Mouse (Mus musculus) heart, embryonic 10.5 days (tissue): Measurements from ENCODE around the gene Coq10a. TPM values are rescaled to one million over a fixed set of nuclear protein-coding genes. Genes with fewer than 3 reads are reported as not detected.
A peak's percentile ranks its signal among the peaks of the same experiment; 100 is the strongest.
"Not testable (repeated sequence)": the region's sequence is repeated elsewhere in the genome, so short reads cannot be mapped to it uniquely, and the experiment has no call there.

Experiments used
- DNase-seq: peaks from one replicate; pipeline ENCODE4 v3.0.0-alpha.2; 2017; ENCODE audit warnings: low spot score
- H3K27ac ChIP-seq: fragments of 300-500 bp; sonication (generic); 2 replicates; pipeline ENCODE4 v1.5.1; 2016; ENCODE audit warnings: mild to moderate bottlenecking
- H3K27me3 ChIP-seq: fragments of 300-500 bp; sonication (generic); 2 replicates; pipeline ENCODE4 v1.6.1; 2016; ENCODE audit warnings: mild to moderate bottlenecking; ENCODE audit not compliant: poor library complexity, insufficient read depth, severe bottlenecking
- H3K36me3 ChIP-seq: fragments of 300-500 bp; sonication (generic); 2 replicates; pipeline ENCODE4 v1.6.1; 2016; ENCODE audit warnings: mild to moderate bottlenecking, moderate library complexity
- H3K4me1 ChIP-seq: fragments of 300-500 bp; sonication (generic); 2 replicates; pipeline ENCODE4 v1.6.1; 2016; ENCODE audit warnings: mild to moderate bottlenecking
- H3K4me3 ChIP-seq: fragments of 300-500 bp; sonication (generic); 2 replicates; pipeline ENCODE4 v1.5.1; 2016; ENCODE audit warnings: mild to moderate bottlenecking, moderate library complexity
- H3K9me3 ChIP-seq: fragments of 300-500 bp; sonication (generic); 2 replicates; pipeline ENCODE4 v1.6.1; 2016; ENCODE audit warnings: mild to moderate bottlenecking, moderate library complexity
- WGBS: fragments of 180-500 bp; shearing (Covaris S2); methylation state at CpG from one replicate; pipeline ENCODE4 v1.1.7; 2016; 5-methylcytosine and 5-hydroxymethylcytosine counted together
- microRNA-seq: library from miRNA; unstranded; fragments of <30 nt; microRNA quantifications from one replicate; pipeline ENCODE4, GENCODE M21; 2017
- polyA plus RNA-seq: library from polyadenylated mRNA; unstranded; fragments of >200 nt; fragmentation: Nextera tagmentation; extraction: Ambion mirVana; gene quantifications from 2 replicates; pipeline ENCODE4 v1.2.1, GENCODE M21; 2016

Coq10a gene
- polyA plus RNA-seq, 1 experiment from 2014 or later, result 9.7 TPM

DNA sequence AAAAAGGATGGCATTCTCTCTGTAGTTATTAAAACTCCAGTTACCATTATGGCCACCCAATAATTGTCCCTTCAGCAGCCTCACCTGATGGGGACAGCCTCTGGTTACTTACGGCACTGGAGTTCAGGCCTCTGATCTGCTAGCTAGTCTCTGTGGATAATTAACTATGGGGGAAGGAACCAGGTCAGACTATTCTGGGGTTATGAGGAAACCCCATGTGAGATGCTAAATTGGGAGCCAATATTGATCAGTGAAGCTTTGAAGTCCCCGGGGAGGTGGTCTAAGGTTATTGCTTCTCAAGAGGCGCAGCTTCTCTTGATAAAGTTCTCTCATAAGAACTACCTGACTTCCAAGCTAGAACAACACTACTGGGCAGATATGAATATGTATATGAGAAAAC is 32.6 kb downstream of the Coq10a start:
- H3K4me1 ChIP-seq, result peaks cover 44% of the 10 kb centered on the region
- WGBS, result 86% methylated on average over 3 of the region's 3 CpGs
- no peak for DNase-seq
- peak overlapping the region; percentile 84; the same call in 1 of the 2 replicates for H3K4me3 ChIP-seq
- H3K27ac ChIP-seq, result peak overlapping the region; percentile 79
- no peaks in the 10 kb centered on the region for H3K9me3 ChIP-seq
- H3K36me3 ChIP-seq, result peaks cover 8% of the 10 kb centered on the region
- H3K27me3 ChIP-seq, result no peaks in the 10 kb centered on the region

DNA sequence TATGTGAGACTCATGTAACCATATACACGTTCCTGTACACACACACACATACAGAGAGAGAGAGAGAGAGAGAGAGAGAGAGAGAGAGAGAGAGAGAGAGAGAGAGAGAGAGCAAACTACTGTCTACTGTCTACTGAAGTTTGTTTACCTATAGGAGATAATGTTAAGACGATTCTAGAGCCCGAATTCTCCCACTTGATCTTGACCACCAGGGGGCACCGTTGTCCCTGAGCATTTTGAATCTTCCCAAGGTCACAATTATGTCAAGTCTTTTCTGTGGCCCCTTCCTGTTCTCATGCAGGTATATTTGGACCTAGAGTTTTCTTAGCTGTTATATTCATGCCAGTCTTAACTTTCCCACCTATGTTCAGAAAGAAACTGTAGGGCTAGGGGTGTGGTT is 33.2 kb downstream of the Coq10a start:
- Histone ChIP-seq H3K4me3 (no peak overlapping the region), H3K36me3 (peaks cover 7% of the 10 kb centered on the region), H3K4me1 (peaks cover 41% of the 10 kb centered on the region), H3K9me3 (no peaks in the 10 kb centered on the region), H3K27me3 (no peaks in the 10 kb centered on the region), H3K27ac (peak overlapping the region; percentile 79)
- 5% methylated on average over 4 of the region's 4 CpGs for WGBS
- DNase-seq, result peak; percentile 86

DNA sequence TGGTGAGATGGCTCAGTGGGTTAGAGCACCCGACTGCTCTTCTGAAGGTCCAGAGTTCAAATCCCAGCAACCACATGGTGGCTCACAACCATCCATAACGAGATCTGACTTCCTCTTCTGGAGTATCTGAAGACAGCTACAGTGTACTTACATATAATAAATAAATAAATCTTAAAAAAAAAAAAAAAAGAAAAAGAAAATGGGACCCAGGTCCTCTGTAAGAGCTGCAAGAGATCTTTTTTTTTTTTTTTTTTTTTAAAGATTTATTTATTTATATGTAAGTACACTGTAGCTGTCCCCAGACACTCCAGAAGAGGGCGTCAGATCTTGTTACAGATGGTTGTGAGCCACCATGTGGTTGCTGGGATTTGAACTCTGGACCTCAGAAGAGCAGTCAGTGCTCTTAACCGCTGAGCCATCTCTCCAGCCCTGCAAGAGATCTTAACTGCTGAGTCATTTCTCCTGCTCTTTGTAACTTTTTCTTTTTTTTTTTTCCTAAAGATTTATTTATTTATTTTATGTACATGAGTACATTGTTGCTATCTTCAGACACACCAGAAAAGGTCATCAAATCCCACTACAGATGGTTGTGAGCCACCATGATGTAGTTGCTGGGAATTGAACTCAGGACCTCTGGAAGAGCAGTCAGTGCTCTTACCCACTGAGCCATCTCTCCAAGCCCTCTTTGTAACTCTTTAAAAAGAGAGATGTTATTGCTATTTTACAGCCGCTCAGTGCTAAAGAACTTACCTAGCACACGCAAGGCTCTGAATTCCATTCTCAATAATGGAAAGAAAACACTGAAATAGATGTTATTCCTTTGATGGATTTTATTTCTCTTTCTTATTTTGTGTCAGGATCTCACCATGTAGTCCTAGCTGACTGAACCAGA is 36.2 kb downstream of the Coq10a start:
- 75% methylated on average over 6 of the region's 6 CpGs for WGBS

DNA sequence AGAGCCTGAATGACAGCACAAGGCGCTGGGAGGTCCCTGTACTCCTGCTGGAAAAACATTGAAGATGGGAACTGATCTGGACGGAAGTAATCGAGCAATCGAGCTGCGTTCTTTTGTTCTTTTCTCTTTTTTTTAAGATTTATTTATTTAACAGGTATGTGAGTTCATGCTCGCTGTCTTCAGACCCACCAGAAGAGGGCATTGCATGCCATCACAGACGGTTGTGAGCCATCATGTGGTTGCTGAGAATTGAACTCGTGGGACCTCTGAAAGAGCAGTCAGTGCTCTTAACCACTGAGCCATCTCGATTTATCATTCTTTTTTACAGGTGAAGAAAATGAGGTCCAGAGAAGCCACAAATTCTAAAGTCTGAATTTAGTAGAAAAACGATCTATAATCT is 41.2 kb downstream of the Coq10a start:
- no peak overlapping the region for H3K27ac ChIP-seq
- H3K36me3 ChIP-seq, result peaks cover 54% of the 10 kb centered on the region
- no peaks in the 10 kb centered on the region for H3K27me3 ChIP-seq
- H3K9me3 ChIP-seq, result no peaks in the 10 kb centered on the region
- WGBS, result 86% methylated on average over 10 of the region's 10 CpGs
- H3K4me3 ChIP-seq, result no peak overlapping the region
- peaks cover 10% of the 10 kb centered on the region for H3K4me1 ChIP-seq
- no peak for DNase-seq

More for the DNA sequence above, 36.2 kb downstream of the Coq10a start:
- not testable (repeated sequence) for H3K27me3 ChIP-seq, H3K27ac ChIP-seq, DNase-seq, H3K9me3 ChIP-seq, H3K4me3 ChIP-seq
- peaks cover 22% of the 10 kb centered on the region for H3K36me3 ChIP-seq
- peaks cover 18% of the 10 kb centered on the region; the same call in 1 of the 2 replicates for H3K4me1 ChIP-seq

DNA sequence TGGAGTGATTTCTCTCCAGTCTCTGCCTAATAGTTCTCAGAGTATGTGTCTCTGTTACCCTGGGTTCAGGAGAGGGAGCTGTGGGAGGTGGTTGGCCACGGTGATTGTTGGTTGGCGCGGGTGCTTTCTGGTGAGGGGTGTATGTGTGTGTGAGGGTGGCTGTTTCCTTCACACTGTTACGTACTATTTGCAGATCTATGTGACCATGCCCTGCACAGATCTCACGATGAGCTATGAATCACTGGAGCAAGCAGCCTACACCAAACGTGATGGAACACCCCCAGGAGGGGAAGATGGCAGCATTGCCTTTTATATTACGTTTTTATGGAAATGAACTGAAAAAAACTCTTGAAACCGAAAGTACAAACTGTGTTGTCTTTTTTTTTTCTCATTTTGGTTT is 42.0 kb downstream of the Coq10a start:
- H3K36me3 ChIP-seq, result peaks cover 54% of the 10 kb centered on the region
- peaks cover 10% of the 10 kb centered on the region for H3K4me1 ChIP-seq
- DNase-seq, result no peak
- no peaks in the 10 kb centered on the region for H3K9me3 ChIP-seq
- 90% methylated on average over 8 of the region's 8 CpGs for WGBS
- H3K27ac ChIP-seq, result no peak overlapping the region
- H3K4me3 ChIP-seq, result no peak overlapping the region
- no peaks in the 10 kb centered on the region for H3K27me3 ChIP-seq

DNA sequence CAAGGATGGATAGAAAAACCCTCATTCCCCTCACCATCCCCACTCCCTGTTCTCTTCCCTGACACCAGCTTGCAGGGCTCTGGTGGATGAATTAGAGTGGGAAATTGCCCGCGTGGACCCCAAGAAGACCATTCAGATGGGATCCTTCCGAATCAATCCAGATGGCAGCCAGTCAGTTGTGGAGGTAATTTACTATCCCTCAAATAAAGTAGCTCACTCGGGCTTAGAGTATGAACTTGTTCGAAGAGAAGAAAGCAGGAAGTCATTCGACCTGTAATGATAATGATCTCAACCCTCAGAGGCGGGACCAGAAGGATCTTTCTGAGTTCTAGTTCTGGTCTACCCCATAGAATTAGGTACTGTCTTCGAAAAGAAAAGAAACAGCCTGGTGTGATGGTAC is 45.3 kb downstream of the Coq10a start:
- WGBS, result 79% methylated on average over 8 of the region's 8 CpGs
- H3K27ac ChIP-seq, result peak overlapping the region; percentile 98
- H3K27me3 ChIP-seq, result no peaks in the 10 kb centered on the region
- no peak for DNase-seq
- H3K36me3 ChIP-seq, result peaks cover 66% of the 10 kb centered on the region
- peak overlapping the region; percentile 87 for H3K4me3 ChIP-seq
- peaks cover 10% of the 10 kb centered on the region for H3K4me1 ChIP-seq
- H3K9me3 ChIP-seq, result no peaks in the 10 kb centered on the region

DNA sequence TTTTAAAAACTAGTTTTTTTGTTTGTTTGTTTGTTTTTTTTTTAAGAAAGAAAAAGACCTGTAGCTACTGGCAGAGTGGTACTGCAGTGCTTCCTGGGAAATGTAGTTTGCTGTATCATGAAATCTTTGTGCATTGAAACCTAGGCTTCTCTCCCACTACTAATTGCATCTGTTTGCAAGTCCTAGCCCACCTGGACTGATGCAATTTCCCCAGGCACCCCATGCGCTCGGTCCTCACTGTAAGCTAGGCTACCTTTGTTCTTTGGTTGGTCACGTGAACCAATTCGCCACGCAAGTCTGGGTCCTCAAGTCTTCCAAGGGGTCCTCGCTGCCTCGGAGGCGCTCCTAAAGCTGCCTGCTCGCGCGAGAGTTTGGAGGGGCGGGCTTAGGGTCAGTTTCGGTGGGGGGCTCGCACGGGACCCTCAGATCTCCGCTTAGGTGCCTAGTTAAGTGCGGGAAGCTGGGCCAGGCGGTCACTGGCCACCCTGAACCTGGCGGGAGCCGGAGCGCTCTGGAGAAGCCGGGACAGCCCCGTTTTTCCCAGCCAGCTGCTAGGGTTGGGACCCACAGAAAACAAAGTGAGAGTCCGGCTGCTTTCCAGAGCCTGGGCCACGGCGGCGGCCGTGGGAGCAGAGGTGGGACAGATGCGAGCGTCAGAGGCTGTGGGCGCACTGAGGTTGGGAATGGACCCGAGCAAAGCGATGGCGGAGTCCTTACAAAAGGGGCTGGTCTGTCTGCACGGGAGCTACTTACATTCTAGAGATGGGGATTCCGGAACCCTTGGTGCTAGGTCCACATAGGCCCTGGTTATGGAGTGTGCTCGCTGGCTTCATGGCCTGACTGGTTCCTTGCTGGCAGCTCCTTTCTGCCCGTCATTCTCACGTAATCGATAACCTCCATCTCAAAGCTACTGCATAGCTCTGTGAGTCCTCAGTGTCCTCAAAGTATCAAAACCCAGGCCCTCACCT is 46.4 kb downstream of the Coq10a start, which contains the start of gene Cnpy2:
Gene Cnpy2 (plus strand): TSS at position 319 of the 968 bp plus-strand sequence.
- H3K4me1 ChIP-seq, result peaks cover 10% of the 10 kb centered on the region
- H3K36me3 ChIP-seq, result peaks cover 67% of the 10 kb centered on the region
- WGBS, result under 1% methylated on average over 40 of the region's 40 CpGs
- H3K27me3 ChIP-seq, result no peaks in the 10 kb centered on the region
- peak; percentile 96 for DNase-seq
- no peaks in the 10 kb centered on the region for H3K9me3 ChIP-seq
- peak within 1 kb of the TSS; percentile 87 for H3K4me3 ChIP-seq
- H3K27ac ChIP-seq, result peak within 1 kb of the TSS; percentile 98

DNA sequence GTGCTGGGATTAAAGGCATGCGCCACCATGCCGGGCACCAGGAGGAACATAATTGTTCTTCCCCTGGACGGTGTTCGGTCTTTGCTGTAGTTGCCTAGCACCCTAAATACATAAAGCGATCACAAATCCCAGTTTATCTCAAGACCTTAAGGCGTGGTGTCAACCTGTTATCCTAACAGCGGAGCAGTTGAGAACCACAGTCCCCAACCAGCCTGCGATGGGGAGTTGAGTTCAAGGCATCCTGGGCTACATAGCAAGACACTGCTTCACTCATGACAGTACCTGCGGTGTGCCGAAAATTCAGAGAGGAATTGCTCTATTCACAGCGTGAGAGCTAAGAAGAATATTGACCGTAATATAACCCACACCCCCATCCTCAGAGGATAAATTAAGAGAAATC is 47.2 kb downstream of the Coq10a start:
- Histone ChIP-seq H3K27me3 (no peaks in the 10 kb centered on the region), H3K9me3 (no peaks in the 10 kb centered on the region), H3K4me3 (peak overlapping the region; percentile 87), H3K27ac (peak overlapping the region; percentile 98), H3K4me1 (peaks cover 10% of the 10 kb centered on the region), H3K36me3 (peaks cover 64% of the 10 kb centered on the region)
- no peak for DNase-seq
- WGBS, result 59% methylated on average over 12 of the region's 12 CpGs

DNA sequence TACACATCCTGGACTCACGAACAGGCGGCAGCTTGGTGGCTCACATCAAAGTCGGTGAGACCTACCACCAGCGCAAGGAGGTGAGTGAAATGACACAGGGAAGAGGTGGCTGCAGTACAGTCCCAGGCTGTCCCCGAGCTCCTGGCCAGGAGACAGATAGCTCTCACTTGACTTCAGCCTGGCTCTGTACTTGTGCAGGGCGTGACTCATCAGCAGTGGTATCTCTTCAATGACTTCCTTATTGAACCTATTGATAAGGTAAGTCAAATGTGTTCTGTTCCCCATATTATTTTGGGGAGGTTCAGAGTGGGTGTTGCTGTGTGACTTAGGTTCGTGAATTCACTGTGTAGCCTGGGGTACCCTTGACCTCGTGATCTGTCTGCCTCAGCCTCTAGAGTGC is 53.2 kb downstream of the Coq10a start:
- H3K4me1 ChIP-seq, result peaks cover 9% of the 10 kb centered on the region
- no peak for DNase-seq
- H3K9me3 ChIP-seq, result no peaks in the 10 kb centered on the region
- no peak overlapping the region for H3K27ac ChIP-seq
- peaks cover 78% of the 10 kb centered on the region for H3K36me3 ChIP-seq
- no peaks in the 10 kb centered on the region for H3K27me3 ChIP-seq
- no peak overlapping the region for H3K4me3 ChIP-seq
- WGBS, result 87% methylated on average over 8 of the region's 8 CpGs

Small RNA genes within 50 kb of the gene (microRNA-seq; reads per million reads assigned to microRNA genes)
- gene Gm25361 (not detected), gene Gm26308 (not detected), gene Mir6914 (not detected), gene Mir6915 (1.8 reads per million)

Other genes starting within 250 kb of the Coq10a start
- 32.5 and 38.6 TPM in 2 replicates for gene Rbms2, start 188.7 kb downstream of the Coq10a start, polyA plus RNA-seq
- gene Gls2, start 174.5 kb downstream of the Coq10a start, polyA plus RNA-seq, result 0.86 and 1.1 TPM in 2 replicates
- 37.9 and 41.9 TPM in 2 replicates for gene Spryd4, start 157.2 kb downstream of the Coq10a start, polyA plus RNA-seq
- not detected in 2 replicates for gene Mip, start 143.2 kb downstream of the Coq10a start, polyA plus RNA-seq
- gene Timeless, start 136.9 kb downstream of the Coq10a start, polyA plus RNA-seq, result 48.1 and 69.3 TPM in 2 replicates
- gene Apon, start 114.9 kb downstream of the Coq10a start, polyA plus RNA-seq, result 0.18 and 0.23 TPM in 2 replicates
- 0.11 and 3.9 TPM in 2 replicates for gene Apof, start 100.3 kb downstream of the Coq10a start, polyA plus RNA-seq
- 10.8 and 11.0 TPM in 2 replicates for gene Stat2, start 98.4 kb downstream of the Coq10a start, polyA plus RNA-seq
- 0.25 and 0.48 TPM in 2 replicates for gene Il23a, start 70.2 kb downstream of the Coq10a start, polyA plus RNA-seq
- gene Pan2, start 65.7 kb downstream of the Coq10a start, polyA plus RNA-seq, result 29.9 and 31.4 TPM in 2 replicates
- 220 and 255 TPM in 2 replicates for gene Cnpy2, start 46.5 kb downstream of the Coq10a start, polyA plus RNA-seq
- gene Cs, start 31.3 kb downstream of the Coq10a start, polyA plus RNA-seq, result 347 and 474 TPM in 2 replicates
- 10.9 and 12.7 TPM in 2 replicates for gene Ankrd52, start 8.1 kb upstream of the Coq10a start, polyA plus RNA-seq
- gene Slc39a5, start 32.2 kb upstream of the Coq10a start, polyA plus RNA-seq, result 0.07 and 2.4 TPM in 2 replicates
- gene Nabp2, start 42.5 kb upstream of the Coq10a start, polyA plus RNA-seq, result 76.5 and 87.9 TPM in 2 replicates
- 31.0 and 34.3 TPM in 2 replicates for gene Rnf41, start 42.7 kb upstream of the Coq10a start, polyA plus RNA-seq
- gene Smarcc2, start 90.3 kb upstream of the Coq10a start, polyA plus RNA-seq, result 66.0 and 68.7 TPM in 2 replicates
- gene Myl6, start 125.1 kb upstream of the Coq10a start, polyA plus RNA-seq, result 1,508 and 1,550 TPM in 2 replicates
- gene Myl6b, start 129.7 kb upstream of the Coq10a start, polyA plus RNA-seq, result 3.2 and 4.0 TPM in 2 replicates
- gene Esyt1, start 156.9 kb upstream of the Coq10a start, polyA plus RNA-seq, result 17.8 and 20.3 TPM in 2 replicates
- 11.2 and 12.8 TPM in 2 replicates for gene Zc3h10, start 178.8 kb upstream of the Coq10a start, polyA plus RNA-seq
- 2,301 and 2,407 TPM in 2 replicates for gene Rpl41, start 180.3 kb upstream of the Coq10a start, polyA plus RNA-seq
- 168 and 225 TPM in 2 replicates for gene Pa2g4, start 197.0 kb upstream of the Coq10a start, polyA plus RNA-seq
- 7.4 and 7.7 TPM in 2 replicates for gene Erbb3, start 220.7 kb upstream of the Coq10a start, polyA plus RNA-seq